Mouse (Mus musculus) kidney, postnatal 36 days (tissue): Measurements from ENCODE around the gene Csf2rb.
"Not testable (repeated sequence)": the region's sequence is repeated elsewhere in the genome, so short reads cannot be mapped to it uniquely, and the experiment has no call there.

Source experiments
- DNase-seq, 2 experiments: peaks; one replicate each; pipeline ENCODE4 v3.0.0; 2021 to 2022; ENCODE audit warnings: mixed read lengths in 2 of 2

Gene Csf2rb

GRCm38 (mm10) chr15:78328520-78329097, 3.1 kb downstream of the Csf2rb start:
- no peak for DNase-seq

- DNase-seq: not testable (repeated sequence)
Measured at GRCm38 (mm10) chr15:78329972-78330371, 4.4 kb downstream of the Csf2rb start.

GRCm38 (mm10) chr15:78330706-78331105, 5.2 kb downstream of the Csf2rb start:
- DNase-seq: no peak

GRCm38 (mm10) chr15:78331523-78332340, 6.2 kb downstream of the Csf2rb start:
- no peak for DNase-seq

GRCm38 (mm10) chr15:78332981-78333380, 7.4 kb downstream of the Csf2rb start:
- DNase-seq: no peak

- DNase-seq: no peak
Measured at GRCm38 (mm10) chr15:78334380-78334779, 8.8 kb downstream of the Csf2rb start.

- DNase-seq: peak; percentile 25 to 65
Measured at GRCm38 (mm10) chr15:78339627-78340423, 14.3 kb downstream of the Csf2rb start.

GRCm38 (mm10) chr15:78340919-78341318, 15.4 kb downstream of the Csf2rb start:
- not testable (repeated sequence) for DNase-seq

GRCm38 (mm10) chr15:78343683-78344082, 18.1 kb downstream of the Csf2rb start:
- peak in 1 of 2 experiments; percentile 19 for DNase-seq

DNA sequence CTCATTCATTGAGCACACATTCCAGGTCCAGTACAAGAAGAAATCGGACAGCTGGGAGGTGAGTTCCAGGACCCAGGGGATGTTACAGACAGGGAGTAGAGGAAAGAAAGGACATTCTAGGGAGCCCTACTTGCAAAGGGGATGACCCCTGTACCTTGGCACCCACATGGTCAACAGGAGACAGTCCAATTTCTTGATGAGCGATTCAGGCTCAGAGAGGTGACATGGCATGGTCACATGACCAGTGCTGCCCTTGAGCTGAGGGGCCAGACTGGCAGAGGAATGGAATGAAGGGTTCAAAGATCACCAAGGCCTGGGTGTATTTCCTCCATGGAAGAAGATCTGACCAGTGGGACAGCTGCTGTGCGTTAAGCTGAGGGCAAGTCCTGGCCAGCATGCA, 19.0 kb downstream of the Csf2rb start:
- DNase-seq: peak; percentile 69 to 76

GRCm38 (mm10) chr15:78351586-78352165, 26.1 kb downstream of the Csf2rb start:
- no peak for DNase-seq

DNA sequence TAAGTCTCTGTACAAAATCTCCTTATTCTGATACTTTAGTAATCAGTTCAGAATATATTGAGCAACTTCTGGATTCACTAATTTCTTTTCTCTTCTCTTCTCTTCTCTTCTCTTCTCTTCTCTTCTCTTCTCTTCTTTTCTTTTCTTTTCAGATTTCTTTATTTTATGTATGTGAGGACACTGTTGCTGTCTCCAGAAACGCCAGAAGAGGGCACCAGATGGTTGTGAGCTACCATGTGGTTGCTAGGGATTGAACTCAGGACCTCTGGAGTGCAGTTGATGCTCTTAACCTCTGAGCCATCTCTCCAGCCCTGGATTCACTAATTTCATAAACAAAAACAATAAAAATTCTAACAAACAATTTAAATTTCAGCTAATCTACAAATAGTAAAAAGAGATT, 29.4 kb downstream of the Csf2rb start:
- peak; percentile 50 to 80 for DNase-seq

DNA sequence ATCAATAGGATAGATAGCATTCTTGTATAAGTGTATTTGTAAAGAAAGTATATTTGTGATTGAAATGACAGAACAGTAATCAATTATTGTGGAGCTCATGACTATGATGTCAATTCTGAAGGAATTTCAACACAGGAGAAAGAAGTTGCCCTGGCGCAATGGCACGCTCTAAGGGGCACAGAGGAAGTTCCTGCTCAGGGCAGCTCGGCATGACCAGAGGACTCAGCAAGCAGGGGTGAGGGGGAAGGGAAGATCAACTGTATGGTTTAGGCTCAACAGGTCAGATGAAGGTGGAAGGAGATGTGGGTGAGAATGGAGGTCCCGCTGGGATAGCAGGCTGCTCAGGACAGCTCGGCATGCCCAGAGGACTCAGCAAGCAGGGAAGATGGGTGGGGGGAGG, 30.0 kb downstream of the Csf2rb start:
- no peak for DNase-seq

DNA sequence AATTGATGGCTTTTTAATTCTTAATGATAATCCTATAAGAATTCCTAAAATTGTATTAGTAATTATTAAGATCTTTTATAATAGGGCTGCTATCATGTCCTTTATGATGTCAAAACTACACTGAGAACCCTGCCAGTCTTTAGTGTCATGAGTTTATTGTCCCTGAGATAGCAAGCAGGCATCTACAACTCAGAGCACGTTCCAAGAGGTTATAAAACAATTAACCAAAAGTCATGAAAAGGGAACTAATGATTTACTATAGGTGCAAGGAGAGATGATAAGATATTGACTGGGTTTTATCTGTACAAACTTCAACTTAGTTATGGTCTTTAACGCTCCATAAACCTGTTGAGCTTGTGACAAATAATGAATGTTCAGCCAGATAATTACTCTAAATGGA, 40.4 kb downstream of the Csf2rb start:
- no peak for DNase-seq

DNA sequence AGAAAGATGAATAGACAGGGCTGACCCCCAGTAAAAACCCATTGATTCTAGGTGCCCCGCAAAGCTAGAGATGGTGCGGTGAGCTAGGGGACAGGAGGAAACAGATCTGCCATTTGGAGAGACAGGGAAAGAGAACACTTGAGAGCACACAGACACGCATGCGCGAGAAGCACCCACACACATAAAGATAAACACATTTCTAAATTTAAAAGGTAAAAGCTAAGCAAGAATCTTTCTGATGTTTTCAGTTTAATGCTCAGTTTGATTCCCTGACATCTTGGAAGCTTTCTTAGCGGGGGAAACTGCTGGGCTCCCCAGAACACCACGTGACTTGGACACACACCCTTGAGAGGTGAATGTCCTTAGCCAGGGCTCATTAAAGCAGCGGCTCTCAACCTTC, 41.3 kb downstream of the Csf2rb start:
- DNase-seq: no peak

- DNase-seq: no peak
Measured at GRCm38 (mm10) chr15:78367811-78368210, 42.3 kb downstream of the Csf2rb start.

- peak; percentile 9 to 71 for DNase-seq
Measured at GRCm38 (mm10) chr15:78368926-78369346, 43.4 kb downstream of the Csf2rb start.

GRCm38 (mm10) chr15:78369641-78370040, 44.1 kb downstream of the Csf2rb start:
- DNase-seq: no peak

DNA sequence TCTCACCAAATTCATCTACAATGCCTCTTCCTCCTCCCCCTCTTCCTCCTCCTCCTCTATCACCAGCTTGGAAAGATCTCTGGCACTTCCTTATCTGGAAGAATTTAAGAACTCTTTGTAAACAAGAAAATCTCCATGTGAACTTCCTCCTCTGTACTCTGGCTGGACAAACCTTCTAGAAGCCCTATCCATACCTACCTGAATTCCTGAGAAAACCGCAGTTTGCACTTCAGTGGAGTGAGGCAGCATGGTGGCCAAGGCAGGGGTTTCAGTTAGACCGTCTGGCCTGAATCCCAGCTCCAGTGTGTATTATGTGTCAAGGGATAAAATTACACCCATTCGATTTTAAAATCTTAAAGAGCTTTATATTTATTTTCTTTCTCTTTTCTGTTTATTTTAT, 47.2 kb downstream of the Csf2rb start:
- no peak for DNase-seq

- DNase-seq: peak; percentile 11 to 42
Measured at GRCm38 (mm10) chr15:78374204-78374603, 48.7 kb downstream of the Csf2rb start.

GRCm38 (mm10) chr15:78377859-78378258, 52.3 kb downstream of the Csf2rb start:
- no peak for DNase-seq

DNA sequence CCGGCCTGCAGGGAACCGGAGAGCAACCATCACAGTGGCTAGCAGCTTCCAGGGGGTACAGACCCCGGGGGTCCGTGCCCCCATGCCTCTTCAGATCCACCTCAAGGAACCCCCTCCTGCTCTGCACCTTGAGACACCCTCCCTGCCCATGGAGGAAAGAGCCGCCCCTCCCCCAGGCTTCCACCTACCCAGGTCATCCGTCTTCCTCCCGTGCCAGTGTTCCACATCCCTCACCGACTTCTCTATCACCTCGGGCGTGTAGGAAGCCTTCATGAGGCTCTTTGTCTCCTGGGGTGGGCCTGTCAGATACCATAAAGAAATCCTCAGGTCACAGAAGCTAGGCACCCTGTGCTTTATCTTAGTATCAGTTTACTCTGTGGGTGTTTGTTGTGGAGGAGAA, 53.0 kb downstream of the Csf2rb start:
- no peak for DNase-seq

- no peak for DNase-seq
Measured at GRCm38 (mm10) chr15:78380208-78380607, 54.7 kb downstream of the Csf2rb start.
